Mouse (Mus musculus) urinary bladder, postnatal 14 days (tissue): ENCODE measurements around the gene Snrpf.
"Not testable (repeated sequence)": the region's sequence is repeated elsewhere in the genome, so short reads cannot be mapped to it uniquely, and the experiment has no call there.

Experiments used
- DNase-seq: peaks from one replicate; pipeline ENCODE4 v3.0.0; 2021; ENCODE audit warnings: low spot score

Snrpf gene

GRCm38 (mm10) chr10:93575960-93576359 lies 13.5 kb downstream of the Snrpf start:
- no peak for DNase-seq

GRCm38 (mm10) chr10:93574966-93575365 lies 14.5 kb downstream of the Snrpf start:
- DNase-seq, result no peak

- DNase-seq, result no peak
Measured at GRCm38 (mm10) chr10:93572209-93572608, 17.3 kb downstream of the Snrpf start.

GRCm38 (mm10) chr10:93568671-93569070 lies 20.8 kb downstream of the Snrpf start:
- DNase-seq, result no peak

- DNase-seq, result no peak
Measured at GRCm38 (mm10) chr10:93567841-93568566, 21.5 kb downstream of the Snrpf start.

- DNase-seq, result no peak
Measured at GRCm38 (mm10) chr10:93567066-93567465, 22.4 kb downstream of the Snrpf start.

- DNase-seq, result no peak
Measured at GRCm38 (mm10) chr10:93564518-93565090, 24.9 kb downstream of the Snrpf start.

GRCm38 (mm10) chr10:93559786-93560185 lies 29.7 kb downstream of the Snrpf start:
- no peak for DNase-seq

GRCm38 (mm10) chr10:93557971-93558370 lies 31.5 kb downstream of the Snrpf start:
- DNase-seq, result not testable (repeated sequence)

- no peak for DNase-seq
Measured at GRCm38 (mm10) chr10:93552596-93552995, 36.9 kb downstream of the Snrpf start.

- no peak for DNase-seq
Measured at GRCm38 (mm10) chr10:93549821-93550220, 39.7 kb downstream of the Snrpf start.

GRCm38 (mm10) chr10:93548991-93549390 lies 40.5 kb downstream of the Snrpf start:
- peak; percentile 81 for DNase-seq

GRCm38 (mm10) chr10:93547741-93548270 lies 41.7 kb downstream of the Snrpf start:
- no peak for DNase-seq

GRCm38 (mm10) chr10:93544172-93544571 lies 45.3 kb downstream of the Snrpf start:
- no peak for DNase-seq

GRCm38 (mm10) chr10:93543176-93543575 lies 46.3 kb downstream of the Snrpf start:
- no peak for DNase-seq

GRCm38 (mm10) chr10:93542356-93542755 lies 47.1 kb downstream of the Snrpf start:
- DNase-seq, result no peak

- DNase-seq, result no peak
Measured at GRCm38 (mm10) chr10:93541585-93541984, 47.9 kb downstream of the Snrpf start.

GRCm38 (mm10) chr10:93540431-93541210 lies 48.9 kb downstream of the Snrpf start, which contains the start of gene Ccdc38:
Gene Ccdc38 (plus strand): TSS chr10:93540632.
- no peak for DNase-seq

- DNase-seq, result peak; percentile 88
Measured at GRCm38 (mm10) chr10:93539775-93540430, 49.6 kb downstream of the Snrpf start, which contains the start of gene Amdhd1. Gene Amdhd1 (minus strand): TSS chr10:93540033.

GRCm38 (mm10) chr10:93538818-93539217 lies 50.7 kb downstream of the Snrpf start:
- DNase-seq, result no peak

GRCm38 (mm10) chr10:93538287-93538686 lies 51.2 kb downstream of the Snrpf start:
- no peak for DNase-seq
